Mouse (Mus musculus): ENCODE measurements around the gene Slc25a17.

DNA sequence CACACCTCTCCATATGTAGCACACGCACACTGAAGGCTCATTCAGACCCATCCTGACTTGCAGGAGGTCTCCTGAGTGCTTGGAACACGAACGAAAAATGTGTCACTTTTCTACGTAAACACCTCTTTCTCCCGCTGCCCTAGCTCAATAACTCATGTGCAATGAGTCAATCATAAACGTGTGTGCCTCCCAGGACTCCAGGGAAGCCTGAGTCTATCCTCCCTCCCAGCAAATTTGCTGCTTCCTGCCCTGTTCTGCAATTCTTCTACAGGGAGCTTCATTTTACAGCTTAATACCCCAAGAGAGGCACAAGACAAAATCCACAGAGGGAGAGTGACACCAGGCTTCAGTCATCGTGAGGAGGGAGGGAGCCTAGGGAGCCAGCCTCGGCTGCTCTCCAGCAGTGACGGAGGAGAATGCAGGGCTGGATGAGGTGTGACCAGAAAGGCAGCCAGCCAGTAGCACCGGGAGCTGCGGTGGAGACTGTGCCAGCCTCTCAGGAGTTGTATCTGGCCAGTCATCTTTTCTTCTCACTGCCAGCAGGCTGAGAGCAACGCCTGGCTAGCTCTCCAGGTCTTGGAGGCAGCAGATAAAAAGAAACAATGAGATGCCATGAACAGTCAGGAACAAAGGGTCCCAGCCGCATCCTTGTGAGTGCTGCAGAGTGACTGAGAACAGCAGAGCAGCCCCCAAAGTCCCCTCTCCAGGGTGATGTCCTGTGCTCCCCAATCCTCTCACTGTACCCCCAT lies 88.1 kb downstream of the Slc25a17 start:
- TF ChIP-seq POLR2A (IDR thresholded peaks at IDR 0.05; ENCODE audit: control insufficient read depth, low read depth, low read length) (no peak), CTCF (IDR thresholded peaks at IDR 0.05; ENCODE audit: control insufficient read depth, insufficient read depth, insufficient replicate concordance, low read depth, low read length) (no peak)
